Mouse (Mus musculus) gastrocnemius, adult 8-10 months (tissue): ENCODE measurements around the gene Pfkfb3. TPM values are rescaled to one million over a fixed set of nuclear protein-coding genes. Genes with fewer than 3 reads are reported as not detected.
"Not testable (repeated sequence)": the region's sequence is repeated elsewhere in the genome, so short reads cannot be mapped to it uniquely, and the experiment has no call there.

ENCODE experiments used
- DNase-seq, 2 experiments: peaks; one replicate each; pipeline ENCODE4 v3.0.0; 2022; ENCODE audit warnings: low spot score in 2 of 2
- total RNA-seq, 4 experiments: library from RNA; stranded (reverse); gene quantifications; 2 replicates each; pipeline ENCODE4 v1.2.4; 2022

The Pfkfb3 gene
- total RNA-seq, 4 experiments from 2014 or later: 202 to 429 (median 324) TPM

GRCm38 (mm10) chr2:11551726-11552125 lies 2.2 kb downstream of the Pfkfb3 start:
- DNase-seq: no peak

- DNase-seq: no peak
Measured at GRCm38 (mm10) chr2:11548508-11548907, 5.4 kb downstream of the Pfkfb3 start.

- no peak for DNase-seq
Measured at GRCm38 (mm10) chr2:11547609-11548008, 6.3 kb downstream of the Pfkfb3 start.

- DNase-seq: no peak
Measured at GRCm38 (mm10) chr2:11546091-11546490, 7.8 kb downstream of the Pfkfb3 start.

- DNase-seq: no peak
Measured at GRCm38 (mm10) chr2:11545380-11545779, 8.5 kb downstream of the Pfkfb3 start.

- DNase-seq: no peak
Measured at GRCm38 (mm10) chr2:11544342-11544741, 9.5 kb downstream of the Pfkfb3 start.

GRCm38 (mm10) chr2:11543158-11543557 lies 10.7 kb downstream of the Pfkfb3 start:
- no peak for DNase-seq

GRCm38 (mm10) chr2:11542640-11543039 lies 11.2 kb downstream of the Pfkfb3 start:
- peak; percentile 51 to 59 for DNase-seq

GRCm38 (mm10) chr2:11542121-11542520 lies 11.8 kb downstream of the Pfkfb3 start:
- DNase-seq: no peak

- DNase-seq: not testable (repeated sequence)
Measured at GRCm38 (mm10) chr2:11541528-11541927, 12.3 kb downstream of the Pfkfb3 start.

GRCm38 (mm10) chr2:11535966-11536365 lies 17.9 kb downstream of the Pfkfb3 start:
- no peak for DNase-seq

GRCm38 (mm10) chr2:11535412-11535928 lies 18.4 kb downstream of the Pfkfb3 start:
- peak; percentile 96 to 99 for DNase-seq

GRCm38 (mm10) chr2:11534826-11535225 lies 19.1 kb downstream of the Pfkfb3 start:
- peak; percentile 29 to 40 for DNase-seq

GRCm38 (mm10) chr2:11530101-11530500 lies 23.8 kb downstream of the Pfkfb3 start:
- DNase-seq: peak; percentile 41

- DNase-seq: peak; percentile 64 to 84
Measured at GRCm38 (mm10) chr2:11526063-11526462, 27.8 kb downstream of the Pfkfb3 start.

GRCm38 (mm10) chr2:11524736-11525135 lies 29.1 kb downstream of the Pfkfb3 start:
- no peak for DNase-seq

- no peak for DNase-seq
Measured at GRCm38 (mm10) chr2:11521758-11522157, 32.1 kb downstream of the Pfkfb3 start.

- DNase-seq: no peak
Measured at GRCm38 (mm10) chr2:11520786-11521185, 33.1 kb downstream of the Pfkfb3 start.

- no peak for DNase-seq
Measured at GRCm38 (mm10) chr2:11515828-11516227, 38.0 kb downstream of the Pfkfb3 start.

GRCm38 (mm10) chr2:11513057-11513967 lies 40.6 kb downstream of the Pfkfb3 start:
- peak; percentile 70 to 84 for DNase-seq

GRCm38 (mm10) chr2:11512127-11512526 lies 41.8 kb downstream of the Pfkfb3 start:
- DNase-seq: no peak

- DNase-seq: no peak
Measured at GRCm38 (mm10) chr2:11503736-11504135, 50.1 kb downstream of the Pfkfb3 start.
